Mouse (Mus musculus) forebrain, postnatal 0 days (tissue): Measurements from ENCODE around the gene Procr. TPM values are rescaled to one million over a fixed set of nuclear protein-coding genes. Genes with fewer than 3 reads are reported as not detected.
A peak's percentile ranks its signal among the peaks of the same experiment; 100 is the strongest.

Experiments
- ATAC-seq: fragments of 200-750 bp; cut with Nextera tagmentation; 2 replicates; pipeline ENCODE4 v1.8.0; 2017; ENCODE audit warnings: mild to moderate bottlenecking, moderate library complexity
- DNase-seq: peaks from one replicate; pipeline ENCODE4 v3.0.0-alpha.2; 2015
- H3K27ac ChIP-seq: fragments of 300-500 bp; sonication (generic); 2 replicates; pipeline ENCODE4 v1.5.1; 2014; ENCODE audit warnings: low read depth, mild to moderate bottlenecking, antibody characterized with exemption, low read length, moderate library complexity, mixed read lengths
- H3K27me3 ChIP-seq: fragments of 300-500 bp; sonication (generic); 2 replicates; pipeline ENCODE4 v1.6.1; 2014; ENCODE audit warnings: mild to moderate bottlenecking, low read length, mixed read lengths; ENCODE audit not compliant: insufficient read depth
- H3K36me3 ChIP-seq: fragments of 300-500 bp; sonication (generic); 2 replicates; pipeline ENCODE4 v1.6.1; 2014; ENCODE audit warnings: mild to moderate bottlenecking, moderate library complexity; ENCODE audit not compliant: insufficient read depth
- H3K4me1 ChIP-seq: fragments of 300-500 bp; sonication (generic); 2 replicates; pipeline ENCODE4 v1.6.1; 2014; ENCODE audit warnings: antibody characterized with exemption; ENCODE audit not compliant: insufficient read depth
- H3K4me2 ChIP-seq: fragments of 300-500 bp; sonication (generic); 2 replicates; pipeline ENCODE4 v1.6.1; 2014; ENCODE audit warnings: low read depth, mild to moderate bottlenecking, moderate library complexity
- H3K4me3 ChIP-seq: fragments of 300-500 bp; sonication (generic); 2 replicates; pipeline ENCODE4 v1.5.1; 2014; ENCODE audit warnings: low read depth, low read length, mixed read lengths
- H3K9ac ChIP-seq: fragments of 300-500 bp; sonication (generic); 2 replicates; pipeline ENCODE4 v1.6.1; 2014; ENCODE audit warnings: mild to moderate bottlenecking
- H3K9me3 ChIP-seq: fragments of 300-500 bp; sonication (generic); 2 replicates; pipeline ENCODE4 v1.6.1; 2016; ENCODE audit warnings: low read length
- CTCF ChIP-seq: sonication (generic); IDR thresholded peaks from 2 replicates; pipeline ENCODE4 v1.5.1; 2016; ENCODE audit warnings: antibody characterized with exemption, control low read depth, low read depth
- WGBS: fragments of 180-500 bp; shearing (Covaris S2); extraction: QIAGEN DNeasy Blood & Tissue Kit; methylation state at CpG from one replicate; pipeline ENCODE4 v1.1.7; 2014; 5-methylcytosine and 5-hydroxymethylcytosine counted together
- polyA plus RNA-seq: library from polyadenylated mRNA; unstranded; fragments of >200 nt; fragmentation: Nextera tagmentation; extraction: Ambion mirVana; gene quantifications from 2 replicates; pipeline ENCODE4 v1.2.1, GENCODE M21; 2015
- total RNA-seq: library from RNA; depleted of rRNA; stranded (reverse); fragments of >200 nt; gene quantifications from 2 replicates; pipeline ENCODE4 v1.2.3, GENCODE M21; 2014

Gene Procr
- total and polyA plus RNA-seq, 2 experiments from 2014 or later: 1.6 to 1.9 TPM

GRCm38 (mm10) chr2:155774927-155775684, 24.2 kb downstream of the Procr start, which contains the start of gene Mmp24:
TSS of gene Mmp24 (plus strand) at chr2:155775342.
- WGBS: 6% methylated on average over 51 of the region's 100 CpGs
- ATAC-seq: peak; percentile 49
- peak within 1 kb of the TSS; percentile 87 for H3K27ac ChIP-seq
- DNase-seq: peak; percentile 35
- H3K4me3 ChIP-seq: peak within 1 kb of the TSS; percentile 74
- no peaks in the 10 kb centered on the region for H3K36me3 ChIP-seq
- H3K9me3 ChIP-seq: no peaks in the 10 kb centered on the region
- H3K4me1 ChIP-seq: peaks cover 12% of the 10 kb centered on the region; the same call in 1 of the 2 replicates
- H3K9ac ChIP-seq: peak within 1 kb of the TSS; percentile 87
- peak within 1 kb of the TSS; percentile 76 for H3K4me2 ChIP-seq
- no peak for TF ChIP-seq CTCF
- H3K27me3 ChIP-seq: peaks cover 4% of the 10 kb centered on the region; the same call in 1 of the 2 replicates

GRCm38 (mm10) chr2:155775685-155776263, 24.9 kb downstream of the Procr start:
- 2% methylated on average over 40 of the region's 44 CpGs for WGBS
- peaks cover 12% of the 10 kb centered on the region; the same call in 1 of the 2 replicates for H3K4me1 ChIP-seq
- peak overlapping the region; percentile 87 for H3K9ac ChIP-seq
- no peaks in the 10 kb centered on the region for H3K36me3 ChIP-seq
- DNase-seq (peak; percentile 72), ATAC-seq (peak; percentile 87)
- H3K4me3 ChIP-seq: peak overlapping the region; percentile 74
- peak overlapping the region; percentile 87 for H3K27ac ChIP-seq
- H3K27me3 ChIP-seq: peaks cover 4% of the 10 kb centered on the region; the same call in 1 of the 2 replicates
- peak overlapping the region; percentile 76 for H3K4me2 ChIP-seq
- H3K9me3 ChIP-seq: no peaks in the 10 kb centered on the region
- no peak for TF ChIP-seq CTCF

- H3K9me3 ChIP-seq: no peaks in the 10 kb centered on the region
- H3K36me3 ChIP-seq: no peaks in the 10 kb centered on the region
- H3K4me3 ChIP-seq: no peak overlapping the region
- H3K4me1 ChIP-seq: peaks cover 12% of the 10 kb centered on the region; the same call in 1 of the 2 replicates
- no peak overlapping the region for H3K27ac ChIP-seq
- WGBS: 62% methylated on average over 10 of the region's 10 CpGs
- H3K27me3 ChIP-seq: peaks cover 4% of the 10 kb centered on the region; the same call in 1 of the 2 replicates
- peak overlapping the region; percentile 76 for H3K4me2 ChIP-seq
- DNase-seq (no peak), ATAC-seq (no peak)
- TF ChIP-seq CTCF: no peak
- no peak overlapping the region for H3K9ac ChIP-seq
Observed at GRCm38 (mm10) chr2:155776824-155777687, 26.1 kb downstream of the Procr start.

- peaks cover 12% of the 10 kb centered on the region; the same call in 1 of the 2 replicates for H3K4me1 ChIP-seq
- DNase-seq (no peak), ATAC-seq (no peak)
- H3K9me3 ChIP-seq: no peaks in the 10 kb centered on the region
- peaks cover 4% of the 10 kb centered on the region; the same call in 1 of the 2 replicates for H3K27me3 ChIP-seq
- no peak overlapping the region for H3K4me2 ChIP-seq
- no peak overlapping the region for H3K27ac ChIP-seq
- no peak overlapping the region for H3K4me3 ChIP-seq
- TF ChIP-seq CTCF: no peak
- 77% methylated on average over 4 of the region's 4 CpGs for WGBS
- H3K36me3 ChIP-seq: no peaks in the 10 kb centered on the region
- no peak overlapping the region for H3K9ac ChIP-seq
Observed at GRCm38 (mm10) chr2:155777688-155777985, 26.7 kb downstream of the Procr start.

GRCm38 (mm10) chr2:155778004-155778403, 27.1 kb downstream of the Procr start:
- DNase-seq: no peak
- 58% methylated on average over 6 of the region's 6 CpGs for WGBS
- H3K4me3 ChIP-seq: no peak overlapping the region
- ATAC-seq: no peak
- TF ChIP-seq CTCF: no peak
- H3K4me1 ChIP-seq: peaks cover 12% of the 10 kb centered on the region; the same call in 1 of the 2 replicates
- no peak overlapping the region for H3K27ac ChIP-seq
- H3K9me3 ChIP-seq: no peaks in the 10 kb centered on the region
- no peaks in the 10 kb centered on the region for H3K36me3 ChIP-seq
- no peak overlapping the region for H3K9ac ChIP-seq
- H3K27me3 ChIP-seq: peaks cover 4% of the 10 kb centered on the region; the same call in 1 of the 2 replicates
- H3K4me2 ChIP-seq: no peak overlapping the region

- Histone ChIP-seq H3K4me2 (no peak overlapping the region), H3K27ac (no peak overlapping the region), H3K4me1 (peaks cover 12% of the 10 kb centered on the region; the same call in 1 of the 2 replicates), H3K4me3 (no peak overlapping the region), H3K9me3 (no peaks in the 10 kb centered on the region), H3K36me3 (no peaks in the 10 kb centered on the region), H3K27me3 (no peaks in the 10 kb centered on the region), H3K9ac (no peak overlapping the region)
- DNase-seq: no peak
- no peak for TF ChIP-seq CTCF
- ATAC-seq: 0 out of 2 replicates have a peak, but pooled peaks have one; percentile 8
- WGBS: 40% methylated on average over 7 of the region's 7 CpGs
Observed at GRCm38 (mm10) chr2:155779066-155779465, 28.1 kb downstream of the Procr start.
